Mouse (Mus musculus) spleen, adult 2 months (tissue): ENCODE measurements at regions not wholly inside any gene's neighbourhood (a gene's known extent, or its start where the extent isn't known, plus 50 kb on each side); places are given as distances from the start of the nearest gene placed in this dataset.

ENCODE experiments used
- CTCF ChIP-seq: fragments of 200-500 bp; IDR thresholded peaks from 2 replicates; pipeline ENCODE4 v1.5.1; 2011; ENCODE audit warnings: mild to moderate bottlenecking, inconsistent platforms; ENCODE audit not compliant: insufficient read depth, insufficient read length, insufficient replicate concordance; ENCODE audit errors: extremely low read depth
- POLR2A ChIP-seq: fragments of 200-500 bp; IDR thresholded peaks from 2 replicates; pipeline ENCODE4 v1.6.1; 2011; ENCODE audit warnings: low read depth, low read length, inconsistent platforms

DNA sequence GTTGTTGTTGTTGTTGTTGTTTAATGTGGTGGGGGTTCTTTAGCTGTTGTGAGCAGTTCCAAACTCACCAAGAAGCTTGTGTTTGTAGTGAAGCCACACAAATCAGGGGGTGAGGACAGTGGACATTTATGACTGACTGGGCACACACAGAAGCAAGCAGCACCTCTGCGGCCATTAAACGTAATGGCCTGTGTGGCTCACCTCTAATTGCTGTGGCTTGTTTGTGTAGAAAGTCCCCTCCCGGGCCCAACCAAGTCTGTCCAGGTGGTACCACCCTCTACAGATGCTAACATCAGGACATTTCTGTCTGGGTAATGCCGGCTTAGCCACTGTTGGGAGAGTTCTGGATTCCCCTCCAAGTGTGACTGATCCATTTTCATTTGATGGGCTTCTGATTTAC is 56.1 kb upstream of the Stx16 start:
- TF ChIP-seq CTCF (no peak), POLR2A (no peak)
